Mouse (Mus musculus) cerebellum, adult 18-20 months (tissue): ENCODE data around the gene Ifngr1.

Experiments
- DNase-seq, 2 experiments: peaks; one replicate each; pipeline ENCODE4 v3.0.0; 2021

The Ifngr1 gene

DNA sequence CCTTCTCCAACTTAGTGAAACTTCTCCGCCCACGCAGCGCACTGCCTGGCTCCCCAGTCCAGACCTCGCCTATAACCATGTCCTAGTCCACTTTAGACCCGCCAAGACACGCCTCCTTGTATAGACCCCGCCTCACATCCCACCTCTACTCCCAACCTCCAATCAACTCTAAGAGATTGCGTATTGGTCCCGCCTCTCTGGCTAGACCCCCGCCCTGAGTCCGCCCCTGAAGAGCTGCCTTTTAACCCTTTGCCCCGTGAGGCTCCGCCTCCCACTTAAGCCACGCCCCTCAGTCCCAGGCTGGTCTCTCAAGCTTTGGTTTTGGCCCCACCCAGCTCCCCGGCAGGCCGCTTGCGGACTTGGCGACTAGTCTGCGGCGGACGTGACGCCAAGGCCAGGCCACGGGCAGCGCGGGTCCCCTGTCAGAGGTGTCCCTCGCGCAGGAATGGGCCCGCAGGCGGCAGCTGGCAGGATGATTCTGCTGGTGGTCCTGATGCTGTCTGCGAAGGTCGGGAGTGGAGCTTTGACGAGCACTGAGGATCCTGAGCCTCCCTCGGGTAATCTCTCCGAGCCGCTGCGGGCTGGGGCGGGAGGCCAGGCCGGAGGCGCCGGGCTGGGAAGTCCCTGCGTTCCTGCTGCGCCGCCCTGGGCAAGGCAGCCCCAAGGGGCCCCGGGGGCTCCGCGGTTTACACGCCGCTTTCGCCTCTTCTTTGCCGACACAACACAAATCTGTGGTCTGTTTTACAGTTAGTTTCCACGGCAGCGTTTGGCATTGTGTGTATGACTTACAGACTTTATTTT is at the start of gene Ifngr1:
Ifngr1 (plus strand) TSS at position 309 of the 801 bp plus-strand sequence.
- peak; percentile 98 to 99 for DNase-seq

GRCm38 (mm10) chr10:19546825-19547224 is 44.9 kb upstream of the Ifngr1 start:
- no peak for DNase-seq

GRCm38 (mm10) chr10:19548016-19548415 is 43.7 kb upstream of the Ifngr1 start:
- DNase-seq = no peak

GRCm38 (mm10) chr10:19548491-19548890 is 43.3 kb upstream of the Ifngr1 start:
- no peak for DNase-seq

- no peak for DNase-seq
Observed at GRCm38 (mm10) chr10:19551585-19551984, 40.2 kb upstream of the Ifngr1 start.

DNA sequence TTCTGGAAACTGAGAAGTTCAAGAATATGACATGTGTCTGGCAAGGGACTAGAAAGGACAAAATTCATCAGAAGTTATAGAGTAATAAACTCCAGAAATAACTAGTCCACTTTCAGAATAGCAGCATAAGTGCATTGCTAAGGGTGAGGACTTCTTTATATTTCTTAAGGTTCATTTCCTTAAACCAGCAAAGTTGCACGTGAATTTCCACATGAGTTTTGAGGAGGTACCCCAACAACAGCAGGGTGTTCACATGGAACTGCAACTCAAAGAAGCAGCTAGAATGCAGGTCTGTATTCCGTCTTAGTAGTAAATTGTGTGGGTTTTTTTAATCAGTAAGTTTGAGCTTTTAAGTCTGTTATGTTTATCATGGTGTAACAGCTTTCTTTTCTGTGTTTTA is 37.9 kb upstream of the Ifngr1 start:
- no peak for DNase-seq

GRCm38 (mm10) chr10:19557696-19558095 is 34.1 kb upstream of the Ifngr1 start:
- DNase-seq = no peak

DNA sequence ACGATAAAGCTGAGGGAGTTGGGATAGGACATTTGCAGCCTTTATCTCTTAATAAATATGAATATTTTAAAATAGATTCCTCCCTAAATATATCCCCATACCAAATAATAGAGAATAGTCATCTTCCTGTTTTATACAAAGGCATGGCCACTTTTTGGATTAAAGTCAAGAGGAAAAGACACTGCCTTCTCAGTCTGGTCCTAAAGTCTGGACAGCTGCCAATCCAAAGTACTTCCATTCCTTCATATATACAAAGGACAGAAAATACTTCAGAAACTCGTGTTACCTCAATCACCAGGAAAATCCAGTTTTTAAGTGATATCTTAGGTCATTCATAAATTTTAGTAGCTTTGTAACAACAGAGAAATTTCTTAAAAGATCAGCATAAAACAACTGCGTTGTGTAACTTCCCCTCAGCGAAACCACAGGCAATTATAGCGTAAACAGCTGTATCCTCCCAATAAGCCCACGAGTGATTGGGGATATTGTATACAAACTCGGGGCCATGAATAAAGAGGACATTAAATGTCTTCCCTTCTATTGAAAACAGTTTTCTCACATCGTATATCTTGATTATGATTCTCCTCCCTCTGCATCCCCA is 32.1 kb upstream of the Ifngr1 start:
- DNase-seq = no peak

DNA sequence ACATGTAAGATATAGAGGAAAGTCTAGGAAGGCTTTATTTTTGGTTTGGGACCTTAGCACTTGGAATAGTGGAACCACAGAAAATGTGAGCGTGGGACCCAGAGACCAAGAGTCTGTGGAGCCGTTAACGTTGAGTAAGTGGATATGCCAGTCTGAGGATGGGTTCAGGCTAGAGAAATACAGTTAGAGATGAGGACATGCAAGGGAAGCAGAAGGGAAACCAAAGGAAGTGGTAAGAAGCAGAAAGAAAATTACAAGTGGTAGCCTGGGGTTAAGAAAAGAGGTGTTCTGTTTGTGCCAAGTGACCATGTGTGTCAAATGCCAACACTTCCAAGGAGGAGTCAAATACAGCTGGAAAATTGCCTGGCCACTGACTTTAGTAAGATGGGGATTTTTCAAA is 29.2 kb upstream of the Ifngr1 start:
- DNase-seq = no peak

DNA sequence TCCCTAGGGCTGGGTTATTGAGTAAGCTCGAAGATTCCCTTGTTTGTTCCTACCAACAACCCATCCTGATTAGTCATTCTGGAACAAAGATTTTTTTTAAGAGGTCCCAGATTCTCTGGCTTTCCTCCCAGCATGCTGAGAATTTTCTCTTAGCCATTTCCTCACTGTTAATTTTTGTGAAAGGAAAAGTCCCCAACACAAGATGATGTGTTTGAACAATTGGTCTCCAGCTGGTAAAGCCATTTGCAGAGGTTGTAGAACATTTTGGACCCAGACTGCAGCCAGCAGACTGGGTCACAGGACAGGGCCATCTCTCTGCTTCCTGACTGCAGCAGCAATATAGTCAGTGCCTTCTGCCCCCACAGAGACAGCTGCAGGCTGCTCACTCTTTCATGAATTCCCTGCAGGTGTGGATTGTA is 28.3 kb upstream of the Ifngr1 start:
- no peak for DNase-seq

DNA sequence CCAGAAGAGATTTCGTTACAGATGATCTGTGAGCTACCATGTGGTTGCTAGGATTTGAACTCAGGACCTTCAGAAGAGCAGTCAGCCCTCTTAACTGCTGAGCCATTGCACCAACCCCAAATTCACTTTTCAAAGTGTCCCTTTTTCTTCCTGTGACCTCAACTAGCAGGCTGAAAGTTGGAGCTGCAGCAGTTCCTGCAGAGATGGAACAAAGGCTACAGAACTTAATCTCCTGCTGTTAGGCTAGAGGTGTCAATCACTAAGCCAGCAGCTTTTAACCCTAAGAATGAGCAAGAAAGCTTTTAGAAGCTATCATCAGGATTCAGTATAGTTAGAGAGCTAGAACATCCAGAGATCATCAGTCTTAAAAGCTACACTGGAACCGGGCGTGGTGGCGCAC is 24.3 kb upstream of the Ifngr1 start:
- no peak for DNase-seq

DNA sequence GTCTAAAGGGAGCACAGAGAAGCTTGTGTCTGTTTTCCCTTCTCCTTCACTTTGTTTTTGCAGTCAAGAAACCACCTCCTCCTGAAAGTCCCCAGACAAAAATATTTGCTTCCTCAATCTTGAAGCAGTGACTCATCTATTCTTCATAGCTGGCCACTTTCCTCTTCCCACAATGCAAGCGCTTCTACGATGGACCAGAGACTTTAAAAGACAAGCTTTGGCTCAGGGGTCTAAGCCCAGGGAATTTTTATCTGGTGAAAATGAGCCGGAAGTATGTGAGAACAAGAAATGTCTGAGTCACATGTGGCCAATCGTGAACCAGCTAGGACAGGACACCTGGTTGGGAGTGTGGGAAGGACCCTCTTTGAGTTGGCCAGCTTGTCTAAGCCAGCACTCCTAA is 21.5 kb upstream of the Ifngr1 start:
- DNase-seq = no peak

DNA sequence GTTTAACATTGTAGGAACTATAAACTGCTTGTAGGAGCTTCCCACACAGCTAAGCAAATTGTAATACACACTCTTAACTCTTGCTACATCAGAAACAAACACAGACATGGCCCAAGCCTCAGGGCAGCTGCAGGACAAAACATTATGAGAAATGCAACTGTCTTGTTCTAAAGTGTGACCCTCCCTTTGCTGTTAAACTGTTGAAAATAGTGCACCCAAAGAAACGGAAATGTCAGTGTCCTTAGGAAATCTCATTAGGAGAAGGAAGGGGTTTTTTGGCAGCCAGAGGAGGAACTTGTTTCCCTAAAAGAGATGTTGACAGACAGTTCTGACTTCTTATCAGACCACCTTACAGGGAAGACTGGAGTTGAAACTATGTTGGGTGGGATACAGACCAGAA is 21.0 kb upstream of the Ifngr1 start:
- DNase-seq = no peak

DNA sequence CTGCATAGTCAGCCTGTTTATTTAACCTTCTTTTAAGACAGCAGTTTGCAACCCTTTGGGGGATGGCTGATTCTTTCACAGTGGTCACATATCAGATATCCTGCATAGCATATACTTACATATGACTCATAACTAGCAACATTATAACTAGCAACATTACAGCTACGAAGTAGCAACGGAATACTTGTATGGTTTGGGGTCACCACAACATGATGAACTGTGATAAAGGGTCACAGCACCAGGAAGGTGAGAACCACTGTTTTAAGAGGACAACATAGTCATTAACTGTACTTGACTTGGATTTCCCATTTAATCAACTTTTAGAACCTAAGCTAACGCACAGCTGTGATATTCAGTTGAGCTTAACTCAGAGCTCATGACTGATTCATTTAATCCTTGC is 14.2 kb upstream of the Ifngr1 start:
- DNase-seq = no peak

DNA sequence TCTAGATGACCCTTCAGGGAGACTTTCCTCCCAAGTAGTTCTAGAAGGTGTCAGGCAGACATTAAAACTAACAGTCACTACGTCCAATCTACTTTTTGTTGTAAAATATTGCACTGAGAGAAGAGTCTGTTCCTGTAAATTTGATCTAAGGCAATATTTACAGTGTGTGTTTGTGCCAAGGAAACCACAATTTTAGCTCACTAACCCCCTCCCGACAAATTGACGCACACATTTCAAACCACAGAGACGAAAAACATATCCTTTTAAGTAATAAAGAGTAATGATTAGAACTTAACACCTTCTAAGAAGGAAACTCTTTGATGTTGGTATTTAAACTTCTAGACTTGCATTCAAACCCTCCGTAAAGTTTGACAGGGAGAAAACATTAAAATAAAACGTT is 13.7 kb upstream of the Ifngr1 start:
- no peak for DNase-seq

GRCm38 (mm10) chr10:19578409-19578986 is 13.3 kb upstream of the Ifngr1 start:
- peak in 1 of 2 experiments; percentile 29 for DNase-seq

- no peak for DNase-seq
Observed at GRCm38 (mm10) chr10:19580660-19581059, 11.1 kb upstream of the Ifngr1 start.

DNA sequence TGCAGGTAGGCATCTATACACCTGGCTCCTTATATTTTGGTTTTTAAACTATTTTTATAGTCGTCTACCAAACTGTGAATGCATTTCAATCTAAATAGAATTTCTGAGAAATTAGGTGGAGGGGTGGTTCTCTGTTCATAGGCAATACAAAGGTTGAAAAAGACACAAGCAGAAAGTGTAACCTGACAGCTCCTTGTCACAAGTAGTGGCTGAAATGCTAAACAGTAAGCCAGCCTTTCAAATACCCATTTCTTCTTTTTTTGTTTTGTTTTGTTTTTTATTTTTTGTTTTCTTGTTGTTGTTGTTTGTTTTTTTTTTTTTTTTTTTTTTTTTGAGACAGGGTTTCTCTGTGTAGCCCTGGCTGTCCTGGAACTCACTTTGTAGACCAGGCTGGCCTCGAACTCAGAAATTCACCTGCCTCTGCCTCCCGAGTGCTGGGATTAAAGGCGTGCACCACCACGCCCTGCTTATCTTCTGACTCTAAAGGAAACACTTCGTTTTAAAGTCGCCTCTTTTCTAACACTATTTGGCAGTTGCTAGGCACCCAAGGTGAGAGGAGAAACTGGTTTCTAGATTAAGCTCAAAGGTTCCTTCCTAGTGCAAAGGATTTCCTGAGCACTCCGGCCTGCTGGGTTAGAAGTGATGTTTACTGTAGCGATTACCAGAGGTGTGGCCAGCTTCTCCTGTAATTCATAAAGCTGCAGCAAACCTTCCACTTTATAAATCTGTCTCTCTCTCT is 9.7 kb upstream of the Ifngr1 start:
- DNase-seq = no peak

DNA sequence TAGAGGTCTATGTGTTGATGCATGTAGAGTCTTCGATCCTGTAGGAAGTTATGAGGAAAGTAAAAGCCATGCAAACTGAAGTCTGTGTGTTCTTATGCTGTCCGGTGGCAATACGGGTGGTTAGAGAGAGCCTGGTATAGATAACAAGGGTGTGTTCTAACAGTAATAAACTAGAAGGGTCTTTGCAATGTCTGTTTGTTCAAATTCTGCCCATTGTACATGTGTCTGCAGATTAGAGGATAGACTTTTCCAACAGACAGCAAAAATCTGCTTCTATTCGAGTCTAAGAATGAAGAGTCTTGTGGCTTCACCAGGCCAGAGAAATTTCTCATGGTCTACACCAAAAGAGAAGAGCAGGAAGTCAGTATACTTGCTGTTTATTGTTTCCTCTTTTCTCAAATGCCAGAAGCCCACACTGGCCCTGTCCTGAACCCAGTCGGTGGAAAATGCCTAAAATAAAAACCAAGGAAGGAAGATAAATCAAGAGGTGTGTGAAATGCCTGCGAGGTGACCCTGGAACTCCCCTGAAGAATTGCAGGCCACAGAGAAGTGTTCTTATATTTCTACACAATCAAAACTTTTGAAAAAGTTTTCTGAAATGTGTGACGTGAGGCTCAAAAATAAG is 8.8 kb upstream of the Ifngr1 start:
- DNase-seq = no peak

DNA sequence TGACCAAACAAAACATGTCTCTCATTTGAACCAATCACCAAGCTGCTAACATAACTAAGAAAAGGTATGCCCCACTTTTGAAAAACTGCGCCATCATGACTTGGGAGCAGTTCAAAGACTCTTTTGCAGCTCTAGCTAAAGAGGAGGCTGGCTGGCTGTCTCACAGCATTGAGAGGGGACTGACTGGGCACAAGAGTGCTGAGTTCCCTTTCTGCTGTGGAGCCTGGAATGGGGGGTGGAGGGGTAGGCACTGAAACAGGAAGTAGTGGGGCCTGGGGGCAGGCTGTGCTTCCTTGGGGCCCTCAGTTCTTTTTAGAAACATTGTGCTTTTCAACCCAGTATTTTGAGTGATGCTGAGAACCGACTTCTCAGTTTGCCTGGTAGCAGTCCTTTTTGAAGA is 7.7 kb upstream of the Ifngr1 start:
- DNase-seq = no peak

DNA sequence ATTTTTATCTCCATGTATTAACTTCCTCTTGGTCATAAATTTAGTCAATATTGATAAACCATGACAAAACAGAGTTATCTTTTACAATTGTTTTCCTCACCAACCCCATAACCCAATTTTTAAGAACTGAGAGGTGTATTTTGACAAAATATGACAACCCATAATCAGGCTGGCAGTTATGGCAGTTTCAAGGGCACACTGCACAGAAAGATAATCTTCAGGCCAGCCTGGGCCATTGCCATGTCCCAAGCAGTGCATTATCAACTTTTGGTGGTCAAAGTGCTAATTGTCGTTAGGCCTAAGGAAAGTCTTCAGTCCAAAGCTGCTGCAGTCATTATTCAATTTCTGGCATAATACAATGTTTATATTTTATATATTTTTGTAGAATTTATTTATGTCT is 6.9 kb upstream of the Ifngr1 start:
- DNase-seq = no peak

DNA sequence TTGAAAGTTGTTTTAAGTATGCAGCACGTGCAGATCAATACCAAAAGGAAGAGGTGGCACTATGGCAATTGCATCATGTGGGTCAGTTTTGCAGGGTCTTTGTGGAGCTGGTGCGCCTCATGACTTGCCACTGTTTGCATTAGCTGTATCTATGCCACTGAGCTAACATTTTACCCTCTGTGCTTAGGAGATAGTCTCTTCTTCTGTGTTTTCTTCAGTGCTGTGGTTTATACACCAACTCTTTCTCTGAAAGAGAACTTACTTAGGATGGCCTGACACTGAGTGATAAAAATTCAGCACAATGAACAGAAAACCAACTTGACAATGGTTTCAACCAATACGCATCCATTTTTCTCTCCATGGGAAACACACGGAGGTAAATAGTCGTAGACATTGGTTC is 5.9 kb upstream of the Ifngr1 start:
- DNase-seq = no peak

DNA sequence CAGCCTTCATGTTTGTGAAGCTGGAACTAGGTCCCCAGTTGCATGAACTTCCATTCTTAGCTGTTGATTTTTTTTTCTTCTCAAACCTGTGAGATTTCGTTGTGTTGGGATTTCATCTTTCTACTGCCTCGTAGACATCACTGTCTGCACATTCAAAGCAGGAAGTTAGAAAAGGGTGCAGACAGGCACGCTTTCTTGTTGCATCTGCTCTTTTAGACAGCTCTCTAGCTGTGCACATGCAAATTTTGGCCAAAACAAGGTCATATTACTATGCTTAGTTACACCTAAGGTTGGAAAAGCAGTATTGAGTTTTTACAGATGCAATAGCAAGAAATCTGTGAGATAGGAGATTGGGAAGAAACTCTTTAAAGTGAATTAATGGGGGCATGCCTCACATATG is 4.5 kb upstream of the Ifngr1 start:
- no peak for DNase-seq
